Mouse (Mus musculus) megakaryocyte, embryonic 14.5 days (primary cell): ENCODE results near the gene Gm20604. TPM values are rescaled to one million over a fixed set of nuclear protein-coding genes. Genes with fewer than 3 reads are reported as not detected.

Source experiments
- H3K27me3 ChIP-seq: replicated peaks from 2 replicates; pipeline ENCODE3; 2012; ENCODE audit warnings: inconsistent platforms
- H3K36me3 ChIP-seq: replicated peaks from 2 replicates; pipeline ENCODE3; 2012; ENCODE audit warnings: low read length, inconsistent platforms, mixed read lengths
- H3K4me1 ChIP-seq: 2 replicates; pipeline ENCODE4 v1.6.1; 2012; ENCODE audit warnings: inconsistent platforms
- H3K4me3 ChIP-seq: replicated peaks from 2 replicates; pipeline ENCODE3; 2012; ENCODE audit warnings: moderate library complexity, mild to moderate bottlenecking, inconsistent platforms
- H3K9me3 ChIP-seq: 2 replicates; pipeline ENCODE4 v1.6.1; 2012; ENCODE audit warnings: inconsistent platforms
- FLI1 ChIP-seq: IDR thresholded peaks from 2 replicates; pipeline ENCODE4 v1.6.1; 2012; ENCODE audit warnings: low read length, inconsistent platforms, mixed read lengths
- GATA1 ChIP-seq: IDR thresholded peaks from 3 replicates; pipeline ENCODE4 v1.6.1; 2012; ENCODE audit warnings: mixed read lengths, low read length, inconsistent platforms, borderline replicate concordance
- polyA plus RNA-seq: library from polyadenylated mRNA; stranded (reverse); fragments of >175 nt; gene quantifications from 2 replicates; pipeline ENCODE4 v1.2.3, GENCODE M21; 2012; ENCODE audit warnings: low replicate concordance; ENCODE audit not compliant: insufficient read depth

Gene Gm20604
- polyA plus RNA-seq, 1 experiment: 0.82 TPM

DNA sequence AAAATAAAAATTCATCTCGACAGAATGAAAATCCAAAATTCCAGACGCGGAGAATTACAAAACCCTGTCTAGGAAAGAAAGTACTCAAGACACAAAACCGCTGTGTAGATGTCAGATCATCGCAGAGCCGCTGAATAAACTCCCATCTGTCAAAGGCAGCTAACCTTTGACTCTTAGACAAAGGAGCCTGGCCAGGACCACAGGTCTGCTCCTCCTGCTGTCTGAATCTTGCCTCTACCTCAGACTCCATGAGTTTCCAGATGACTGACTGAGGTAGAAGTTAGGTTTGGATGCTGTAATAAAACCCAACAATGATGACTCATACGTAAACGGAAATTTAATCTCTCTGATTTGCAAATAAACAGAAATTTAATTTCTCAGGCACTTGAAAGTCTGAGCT is 35.5 kb downstream of the Gm20604 start:
- Histone ChIP-seq H3K9me3 (peaks cover 7% of the 10 kb centered on the region), H3K4me3 (no peak overlapping the region), H3K4me1 (peaks cover 26% of the 10 kb centered on the region), H3K36me3 (no peaks in the 10 kb centered on the region), H3K27me3 (no peaks in the 10 kb centered on the region)
- TF ChIP-seq GATA1 (no peak), FLI1 (no peak)

GRCm38 (mm10) chr12:102722451-102722850 is 36.0 kb downstream of the Gm20604 start:
- Histone ChIP-seq H3K27me3 (no peaks in the 10 kb centered on the region), H3K9me3 (peaks cover 5% of the 10 kb centered on the region), H3K4me3 (no peak overlapping the region), H3K36me3 (no peaks in the 10 kb centered on the region), H3K4me1 (peaks cover 26% of the 10 kb centered on the region)
- TF ChIP-seq GATA1 (no peak), FLI1 (no peak)

- no peaks in the 10 kb centered on the region for H3K27me3 ChIP-seq
These were observed 38.7 kb downstream of the Gm20604 start for GRCm38 (mm10) chr12:102719552-102720315.

DNA sequence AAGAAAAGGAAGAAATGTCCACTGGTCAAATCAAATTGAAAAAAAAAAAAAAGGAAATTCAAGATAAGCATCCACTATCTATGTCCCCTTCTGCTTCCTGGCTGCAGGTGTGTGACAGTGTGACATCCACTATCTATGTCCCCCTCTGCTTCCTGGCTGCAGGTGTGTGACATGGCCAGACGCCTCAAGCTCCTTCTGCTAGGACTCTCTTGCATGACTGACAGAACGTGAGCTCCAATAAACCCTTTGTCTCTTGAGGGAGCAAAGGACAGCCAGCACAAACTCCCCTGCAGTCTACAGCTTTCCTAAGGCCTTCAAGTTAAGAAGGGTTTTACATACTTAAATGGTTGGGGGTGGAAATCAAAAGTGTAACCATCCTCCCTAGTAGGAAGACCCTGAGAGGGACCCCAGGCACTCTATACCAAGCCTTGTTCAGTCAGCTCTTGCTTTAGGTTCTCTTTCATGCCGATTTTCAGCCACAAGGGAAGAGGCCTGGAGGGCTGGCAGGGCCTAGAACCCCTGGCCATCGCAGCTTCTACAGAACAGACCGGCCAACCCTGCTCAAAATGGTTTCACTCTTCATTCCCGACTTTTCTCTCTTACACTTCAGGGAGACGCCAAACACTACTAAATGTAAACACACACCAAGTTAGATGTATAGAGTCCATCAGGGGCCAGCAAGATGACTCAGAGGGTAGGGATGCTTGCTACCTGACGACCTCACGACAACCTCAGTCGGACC is 43.6 kb downstream of the Gm20604 start:
- H3K4me3 ChIP-seq: peak overlapping the region; percentile 6
- peaks cover 16% of the 10 kb centered on the region; the same call in 1 of the 2 replicates for H3K4me1 ChIP-seq
- no peaks in the 10 kb centered on the region for H3K9me3 ChIP-seq
- H3K27me3 ChIP-seq: no peaks in the 10 kb centered on the region
- H3K36me3 ChIP-seq: no peaks in the 10 kb centered on the region
- TF ChIP-seq FLI1 (no peak), GATA1 (no peak)

More at GRCm38 (mm10) chr12:102719552-102720315, 38.7 kb downstream of the Gm20604 start:
- no peaks in the 10 kb centered on the region for H3K9me3 ChIP-seq
- peaks cover 10% of the 10 kb centered on the region for H3K4me1 ChIP-seq
- no peaks in the 10 kb centered on the region for H3K36me3 ChIP-seq
- H3K4me3 ChIP-seq: no peak overlapping the region
- TF ChIP-seq GATA1: no peak
- no peak for TF ChIP-seq FLI1

GRCm38 (mm10) chr12:102714116-102714515 is 44.4 kb downstream of the Gm20604 start:
- no peaks in the 10 kb centered on the region for H3K9me3 ChIP-seq
- H3K27me3 ChIP-seq: no peaks in the 10 kb centered on the region
- H3K4me1 ChIP-seq: peaks cover 16% of the 10 kb centered on the region; the same call in 1 of the 2 replicates
- H3K4me3 ChIP-seq: no peak overlapping the region
- H3K36me3 ChIP-seq: no peaks in the 10 kb centered on the region
- TF ChIP-seq GATA1 (no peak), FLI1 (no peak)

DNA sequence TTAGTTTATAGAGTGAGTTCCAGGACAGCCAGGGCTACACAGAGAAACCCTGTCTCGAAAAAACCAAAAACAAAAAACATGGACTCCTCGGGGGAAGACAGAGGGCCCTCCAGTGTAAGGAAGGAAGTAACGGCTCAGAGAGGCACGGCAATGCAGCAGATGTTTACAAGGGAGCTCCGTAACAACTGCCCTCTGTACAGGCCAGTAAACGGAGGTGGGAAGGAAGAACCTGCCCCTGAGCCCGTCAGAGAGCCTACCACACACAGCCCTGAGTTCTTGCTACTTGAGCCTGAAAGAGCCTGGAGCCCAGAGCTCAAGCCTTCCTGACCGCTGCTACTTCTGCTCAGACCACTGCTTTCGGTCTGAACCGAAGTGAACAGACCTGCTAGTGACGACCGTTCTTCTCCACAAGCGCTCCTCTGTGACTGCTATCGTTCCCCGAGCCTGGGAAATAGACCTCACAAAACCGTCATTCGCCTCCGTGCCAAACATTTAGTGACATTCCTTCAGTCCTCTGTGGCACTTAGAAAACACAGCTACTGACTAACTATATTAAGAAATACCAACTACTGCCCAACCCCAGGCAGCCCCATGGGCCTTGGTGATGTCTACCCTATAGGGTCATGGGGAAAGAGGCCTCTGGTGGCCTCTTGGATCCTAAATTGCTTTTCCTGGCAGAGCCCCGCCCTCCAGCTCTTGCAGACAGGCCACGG is 45.2 kb downstream of the Gm20604 start:
- H3K27me3 ChIP-seq: no peaks in the 10 kb centered on the region
- H3K4me1 ChIP-seq: peaks cover 16% of the 10 kb centered on the region; the same call in 1 of the 2 replicates
- H3K36me3 ChIP-seq: no peaks in the 10 kb centered on the region
- TF ChIP-seq FLI1 (no peak), GATA1 (no peak)
- no peaks in the 10 kb centered on the region for H3K9me3 ChIP-seq
- H3K4me3 ChIP-seq: peak overlapping the region; percentile 28

DNA sequence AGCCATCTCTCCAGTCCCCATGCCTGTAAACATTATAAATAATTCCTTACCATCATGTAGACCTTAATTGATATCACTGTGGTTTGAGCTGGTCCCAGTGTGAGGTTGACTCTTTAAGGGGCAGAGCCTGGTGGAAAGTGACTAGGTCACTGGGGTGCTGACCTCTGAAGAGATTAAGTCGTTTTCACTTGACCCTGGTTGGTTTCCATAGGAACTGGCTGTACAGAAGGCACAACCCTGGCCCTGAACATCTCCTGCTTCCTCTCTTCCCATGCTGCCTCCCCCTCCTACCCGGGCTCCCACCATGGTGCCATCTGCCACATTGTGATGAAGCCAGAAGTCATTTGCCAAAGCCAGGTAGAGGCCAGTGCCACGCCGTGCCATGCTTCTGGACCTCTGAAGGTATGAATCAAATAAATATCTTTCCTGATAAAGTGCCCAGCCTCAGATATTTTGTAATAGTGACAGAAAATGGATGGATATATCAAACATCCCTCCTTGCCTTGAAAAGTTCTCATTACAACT is 47.6 kb downstream of the Gm20604 start:
- peaks cover 1% of the 10 kb centered on the region for H3K27me3 ChIP-seq
- H3K9me3 ChIP-seq: no peaks in the 10 kb centered on the region
- peaks cover 26% of the 10 kb centered on the region for H3K4me1 ChIP-seq
- TF ChIP-seq GATA1: no peak
- no peak for TF ChIP-seq FLI1
- no peak overlapping the region for H3K4me3 ChIP-seq
- H3K36me3 ChIP-seq: no peaks in the 10 kb centered on the region

- Histone ChIP-seq H3K27me3 (peaks cover 1% of the 10 kb centered on the region), H3K36me3 (no peaks in the 10 kb centered on the region), H3K4me3 (no peak overlapping the region), H3K4me1 (peaks cover 34% of the 10 kb centered on the region), H3K9me3 (no peaks in the 10 kb centered on the region)
- TF ChIP-seq GATA1: no peak
- TF ChIP-seq FLI1: no peak
These were observed 48.6 kb downstream of the Gm20604 start for GRCm38 (mm10) chr12:102709896-102710295.

DNA sequence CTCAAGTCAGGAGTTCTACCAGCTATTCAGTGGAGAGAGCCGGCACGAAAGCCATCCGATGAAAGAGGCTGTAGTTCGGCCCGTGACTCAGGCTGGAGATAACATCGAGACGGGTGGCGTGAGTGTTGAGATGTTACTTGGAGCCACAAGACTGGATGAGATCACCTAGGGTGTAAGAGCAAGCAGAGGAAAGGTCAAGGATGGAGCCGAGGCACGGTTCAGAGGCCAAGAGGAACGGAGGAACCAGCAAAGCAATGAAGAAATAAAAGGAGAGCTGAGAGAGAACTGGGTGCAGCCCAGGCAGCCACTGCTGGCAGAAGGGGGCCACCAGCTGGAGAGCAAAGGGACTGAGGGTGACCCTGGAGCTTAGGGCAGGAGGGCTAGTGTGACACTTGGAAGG is 50.3 kb downstream of the Gm20604 start:
- Histone ChIP-seq H3K36me3 (no peaks in the 10 kb centered on the region), H3K9me3 (no peaks in the 10 kb centered on the region), H3K4me3 (no peak overlapping the region), H3K27me3 (peaks cover 1% of the 10 kb centered on the region), H3K4me1 (peaks cover 40% of the 10 kb centered on the region)
- no peak for TF ChIP-seq FLI1
